Mouse (Mus musculus): ENCODE measurements around the gene Lhpp. TPM values are rescaled to one million over a fixed set of nuclear protein-coding genes. Genes with fewer than 3 reads are reported as not detected.

Lhpp gene
- total and polyA plus RNA-seq, 3 experiments, result 0.10 to 0.11 TPM; not detected in 1

- ATAC-seq (ENCODE audit: extremely low read depth, insufficient number of reproducible peaks, low FRiP score, poor library complexity, severe bottlenecking), result no peak
- TF ChIP-seq POLR2AphosphoS5 (IDR thresholded peaks at IDR 0.05; ENCODE audit: insufficient replicate concordance, low read depth, low read length) (no peak), GATA2 (IDR thresholded peaks at IDR 0.05; ENCODE audit: borderline replicate concordance, low read depth, low read length) (no peak), TAL1 (conservative IDR thresholded peaks at IDR 0.05; ENCODE audit: low read depth, low read length) (no peak), GATA1 (IDR thresholded peaks at IDR 0.05; ENCODE audit: borderline replicate concordance, low read length) (no peak), CTCF (IDR thresholded peaks at IDR 0.05; ENCODE audit: low read depth, low read length) (no peak)
- Histone ChIP-seq H3K27me3 (ENCODE audit: insufficient read depth, low read length) (peaks cover 3% of the 10 kb centered on the region; the same call in 1 of the 2 replicates), H3K4me3 (ENCODE audit: low read depth, low read length) (no peak overlapping the region), H3K4me1 (ENCODE audit: insufficient read depth, low read depth, low read length) (peaks cover 11% of the 10 kb centered on the region), H3K36me3 (replicated peaks) (peaks cover 56% of the 10 kb centered on the region), H3K9me3 (replicated peaks) (no peaks in the 10 kb centered on the region)
- DNase-seq (ENCODE audit: low spot score), result no peak
Observed at GRCm38 (mm10) chr7:132711579-132711978, 101.1 kb downstream of the Lhpp start.

- H3K9me3 ChIP-seq (replicated peaks), result no peaks in the 10 kb centered on the region
- H3K36me3 ChIP-seq (replicated peaks), result peaks cover 56% of the 10 kb centered on the region
- peaks cover 15% of the 10 kb centered on the region for H3K4me1 ChIP-seq (ENCODE audit: insufficient read depth, low read depth, low read length)
- H3K27me3 ChIP-seq (ENCODE audit: insufficient read depth, low read length), result peaks cover 3% of the 10 kb centered on the region; the same call in 1 of the 2 replicates
- DNase-seq (ENCODE audit: low spot score) (no peak), ATAC-seq (ENCODE audit: extremely low read depth, insufficient number of reproducible peaks, low FRiP score, poor library complexity, severe bottlenecking) (no peak)
- no peak overlapping the region for H3K4me3 ChIP-seq (ENCODE audit: low read depth, low read length)
- TF ChIP-seq POLR2AphosphoS5 (IDR thresholded peaks at IDR 0.05; ENCODE audit: insufficient replicate concordance, low read depth, low read length) (no peak), GATA1 (IDR thresholded peaks at IDR 0.05; ENCODE audit: borderline replicate concordance, low read length) (no peak), TAL1 (conservative IDR thresholded peaks at IDR 0.05; ENCODE audit: low read depth, low read length) (no peak), CTCF (IDR thresholded peaks at IDR 0.05; ENCODE audit: low read depth, low read length) (no peak), GATA2 (IDR thresholded peaks at IDR 0.05; ENCODE audit: borderline replicate concordance, low read depth, low read length) (no peak)
Observed at GRCm38 (mm10) chr7:132712044-132712708, 101.7 kb downstream of the Lhpp start.

GRCm38 (mm10) chr7:132712956-132713355 lies 102.5 kb downstream of the Lhpp start:
- Histone ChIP-seq H3K27me3 (ENCODE audit: insufficient read depth, low read length) (no peaks in the 10 kb centered on the region), H3K9me3 (replicated peaks) (no peaks in the 10 kb centered on the region), H3K4me1 (ENCODE audit: insufficient read depth, low read depth, low read length) (peaks cover 16% of the 10 kb centered on the region), H3K36me3 (replicated peaks) (peaks cover 63% of the 10 kb centered on the region), H3K4me3 (ENCODE audit: low read depth, low read length) (no peak overlapping the region)
- DNase-seq (ENCODE audit: low spot score) (no peak), ATAC-seq (ENCODE audit: extremely low read depth, insufficient number of reproducible peaks, low FRiP score, poor library complexity, severe bottlenecking) (no peak)
- no peak for TF ChIP-seq GATA2 (IDR thresholded peaks at IDR 0.05; ENCODE audit: borderline replicate concordance, low read depth, low read length)
- no peak for TF ChIP-seq TAL1 (conservative IDR thresholded peaks at IDR 0.05; ENCODE audit: low read depth, low read length)
- no peak for TF ChIP-seq POLR2AphosphoS5 (IDR thresholded peaks at IDR 0.05; ENCODE audit: insufficient replicate concordance, low read depth, low read length)
- no peak for TF ChIP-seq CTCF (IDR thresholded peaks at IDR 0.05; ENCODE audit: low read depth, low read length)
- TF ChIP-seq GATA1 (IDR thresholded peaks at IDR 0.05; ENCODE audit: borderline replicate concordance, low read length), result no peak

- Histone ChIP-seq H3K27me3 (ENCODE audit: insufficient read depth, low read length) (no peaks in the 10 kb centered on the region), H3K36me3 (replicated peaks) (peaks cover 68% of the 10 kb centered on the region), H3K4me3 (ENCODE audit: low read depth, low read length) (no peak overlapping the region), H3K9me3 (replicated peaks) (no peaks in the 10 kb centered on the region), H3K4me1 (ENCODE audit: insufficient read depth, low read depth, low read length) (peaks cover 16% of the 10 kb centered on the region)
- ATAC-seq (ENCODE audit: extremely low read depth, insufficient number of reproducible peaks, low FRiP score, poor library complexity, severe bottlenecking), result no peak
- TF ChIP-seq CTCF (IDR thresholded peaks at IDR 0.05; ENCODE audit: low read depth, low read length), result no peak
- TF ChIP-seq TAL1 (conservative IDR thresholded peaks at IDR 0.05; ENCODE audit: low read depth, low read length), result no peak
- TF ChIP-seq GATA2 (IDR thresholded peaks at IDR 0.05; ENCODE audit: borderline replicate concordance, low read depth, low read length), result no peak
- no peak for TF ChIP-seq POLR2AphosphoS5 (IDR thresholded peaks at IDR 0.05; ENCODE audit: insufficient replicate concordance, low read depth, low read length)
- no peak for TF ChIP-seq GATA1 (IDR thresholded peaks at IDR 0.05; ENCODE audit: borderline replicate concordance, low read length)
- DNase-seq (ENCODE audit: low spot score), result no peak
Observed at GRCm38 (mm10) chr7:132713483-132714126, 103.2 kb downstream of the Lhpp start.

- H3K4me1 ChIP-seq (ENCODE audit: insufficient read depth, low read depth, low read length), result peaks cover 16% of the 10 kb centered on the region
- DNase-seq (ENCODE audit: low spot score) (no peak), ATAC-seq (ENCODE audit: extremely low read depth, insufficient number of reproducible peaks, low FRiP score, poor library complexity, severe bottlenecking) (no peak)
- H3K36me3 ChIP-seq (replicated peaks), result peaks cover 76% of the 10 kb centered on the region
- H3K9me3 ChIP-seq (replicated peaks), result no peaks in the 10 kb centered on the region
- TF ChIP-seq CTCF (IDR thresholded peaks at IDR 0.05; ENCODE audit: low read depth, low read length) (no peak), GATA2 (IDR thresholded peaks at IDR 0.05; ENCODE audit: borderline replicate concordance, low read depth, low read length) (no peak), GATA1 (IDR thresholded peaks at IDR 0.05; ENCODE audit: borderline replicate concordance, low read length) (no peak), TAL1 (conservative IDR thresholded peaks at IDR 0.05; ENCODE audit: low read depth, low read length) (no peak), POLR2AphosphoS5 (IDR thresholded peaks at IDR 0.05; ENCODE audit: insufficient replicate concordance, low read depth, low read length) (no peak)
- H3K27me3 ChIP-seq (ENCODE audit: insufficient read depth, low read length), result no peaks in the 10 kb centered on the region
- no peak overlapping the region for H3K4me3 ChIP-seq (ENCODE audit: low read depth, low read length)
Observed at GRCm38 (mm10) chr7:132714236-132714923, 103.9 kb downstream of the Lhpp start.

- no peak for ATAC-seq (ENCODE audit: extremely low read depth, insufficient number of reproducible peaks, low FRiP score, poor library complexity, severe bottlenecking)
- Histone ChIP-seq H3K36me3 (replicated peaks) (peaks cover 85% of the 10 kb centered on the region), H3K27me3 (ENCODE audit: insufficient read depth, low read length) (no peaks in the 10 kb centered on the region), H3K4me1 (ENCODE audit: insufficient read depth, low read depth, low read length) (peaks cover 19% of the 10 kb centered on the region), H3K9me3 (replicated peaks) (no peaks in the 10 kb centered on the region), H3K4me3 (ENCODE audit: low read depth, low read length) (no peak overlapping the region)
- DNase-seq (ENCODE audit: low spot score), result no peak
- TF ChIP-seq CTCF (IDR thresholded peaks at IDR 0.05; ENCODE audit: low read depth, low read length) (no peak), TAL1 (conservative IDR thresholded peaks at IDR 0.05; ENCODE audit: low read depth, low read length) (no peak), POLR2AphosphoS5 (IDR thresholded peaks at IDR 0.05; ENCODE audit: insufficient replicate concordance, low read depth, low read length) (no peak), GATA2 (IDR thresholded peaks at IDR 0.05; ENCODE audit: borderline replicate concordance, low read depth, low read length) (no peak), GATA1 (IDR thresholded peaks at IDR 0.05; ENCODE audit: borderline replicate concordance, low read length) (no peak)
Observed at GRCm38 (mm10) chr7:132715259-132715658, 104.8 kb downstream of the Lhpp start.

All from G1E (cell line).